Mouse (Mus musculus) heart, embryonic 14.5 days (tissue): ENCODE results near the gene Gm3099. TPM values are rescaled to one million over a fixed set of nuclear protein-coding genes. Genes with fewer than 3 reads are reported as not detected.
"Not testable (repeated sequence)": the region's sequence is repeated elsewhere in the genome, so short reads cannot be mapped to it uniquely, and the experiment has no call there.

Source experiments
- ATAC-seq: fragments of 200-750 bp; cut with Nextera tagmentation; 2 replicates; pipeline ENCODE4 v1.8.0; 2017; ENCODE audit warnings: low read depth, moderate TSS enrichment; ENCODE audit not compliant: insufficient number of reproducible peaks, insufficient read depth, low FRiP score
- H3K27ac ChIP-seq, 2 experiments: fragments of 200-500 bp in 1 of 2; fragments of 300-500 bp in 1 of 2; sonication (generic) in 1 of 2; replicated peaks in 1 of 2; 2 replicates each; pipeline ENCODE4 v1.5.1; 2012 to 2014; ENCODE audit warnings: low read depth in 2 of 2, low read length in 2 of 2, control low read depth in 1 of 2, mild to moderate bottlenecking in 1 of 2, mixed read lengths in 1 of 2; ENCODE audit not compliant: control insufficient read depth in 1 of 2, insufficient read depth in 1 of 2
- H3K27me3 ChIP-seq: fragments of 300-500 bp; sonication (generic); 2 replicates; pipeline ENCODE4 v1.6.1; 2014; ENCODE audit warnings: mild to moderate bottlenecking, low read length, control low read depth; ENCODE audit not compliant: control insufficient read depth, insufficient read depth
- H3K36me3 ChIP-seq: fragments of 300-500 bp; sonication (generic); 2 replicates; pipeline ENCODE4 v1.6.1; 2014; ENCODE audit warnings: mild to moderate bottlenecking, control low read depth, low read length, mixed read lengths; ENCODE audit not compliant: control insufficient read depth, insufficient read depth
- H3K4me1 ChIP-seq, 2 experiments: fragments of 200-500 bp in 1 of 2; fragments of 300-500 bp in 1 of 2; sonication (generic) in 1 of 2; 2 replicates each; pipeline ENCODE4 v1.6.1; 2012 to 2014; ENCODE audit warnings: low read length in 2 of 2, control low read depth in 1 of 2, mixed read lengths in 1 of 2; ENCODE audit not compliant: control insufficient read depth in 2 of 2, insufficient read depth in 2 of 2
- H3K4me2 ChIP-seq: fragments of 300-500 bp; sonication (generic); 2 replicates; pipeline ENCODE4 v1.6.1; 2014; ENCODE audit warnings: mild to moderate bottlenecking, low read length
- H3K4me3 ChIP-seq, 2 experiments: fragments of 200-500 bp in 1 of 2; fragments of 300-500 bp in 1 of 2; sonication (generic) in 1 of 2; 2 replicates each; pipeline ENCODE4 v1.5.1; 2012 to 2014; ENCODE audit warnings: low read length in 2 of 2, mild to moderate bottlenecking in 2 of 2, control low read depth in 1 of 2, low read depth in 1 of 2, moderate library complexity in 1 of 2; ENCODE audit not compliant: control insufficient read depth in 1 of 2, insufficient read depth in 1 of 2
- H3K9ac ChIP-seq: fragments of 300-500 bp; sonication (generic); 2 replicates; pipeline ENCODE4 v1.6.1; 2014; ENCODE audit warnings: mild to moderate bottlenecking, low read length
- H3K9me3 ChIP-seq: fragments of 300-500 bp; sonication (generic); 2 replicates; pipeline ENCODE4 v1.6.1; 2016; ENCODE audit warnings: low read length, control low read depth; ENCODE audit not compliant: control insufficient read depth
- WGBS: fragments of 180-500 bp; shearing (Covaris S2); extraction: QIAGEN DNeasy Blood & Tissue Kit; methylation state at CpG from one replicate; pipeline ENCODE4 v1.1.7; 2014; 5-methylcytosine and 5-hydroxymethylcytosine counted together
- polyA plus RNA-seq: library from polyadenylated mRNA; unstranded; fragments of >200 nt; fragmentation: Nextera tagmentation; extraction: Ambion mirVana; gene quantifications from 2 replicates; pipeline ENCODE4 v1.2.1, GENCODE M21; 2014

Gm3099 gene
- not detected in 2 replicates for polyA plus RNA-seq

- not testable (repeated sequence) for H3K9ac ChIP-seq, H3K4me1 ChIP-seq, H3K9me3 ChIP-seq, H3K4me2 ChIP-seq, H3K27ac ChIP-seq, ATAC-seq, H3K27me3 ChIP-seq, H3K36me3 ChIP-seq, H3K4me3 ChIP-seq
- 60% methylated on average over 1 of the region's 3 CpGs for WGBS
Measured at GRCm38 (mm10) chr14:3998094-3998493, at the start of gene Gm3099. Gene Gm3099 (plus strand): TSS chr14:3998394.

GRCm38 (mm10) chr14:3963247-3963646 is 34.9 kb upstream of the Gm3099 start, which contains the start of gene Gm3095:
Gene Gm3095 (plus strand): TSS chr14:3963547.
- not testable (repeated sequence) for H3K9me3 ChIP-seq, H3K4me3 ChIP-seq, H3K27me3 ChIP-seq, H3K36me3 ChIP-seq, ATAC-seq, H3K27ac ChIP-seq, H3K9ac ChIP-seq, H3K4me2 ChIP-seq, H3K4me1 ChIP-seq
- no CpG with 5 or more reads among the region's 2 CpGs for WGBS

- not testable (repeated sequence) for H3K4me3 ChIP-seq, H3K9ac ChIP-seq, H3K27ac ChIP-seq, ATAC-seq, H3K4me1 ChIP-seq, H3K36me3 ChIP-seq, H3K9me3 ChIP-seq, H3K27me3 ChIP-seq, H3K4me2 ChIP-seq
- no CpG with 5 or more reads among the region's 3 CpGs for WGBS
Measured at GRCm38 (mm10) chr14:4023641-4024040, 25.4 kb downstream of the Gm3099 start, which contains the start of gene Gm5796. Gene Gm5796 (plus strand): TSS chr14:4023941.

Other genes with a start within 250 kb of the Gm3099 start
- 3.2 and 4.6 TPM in 2 replicates for gene Gm3002, start 188.3 kb upstream of the Gm3099 start, polyA plus RNA-seq
- not detected in 2 replicates for gene Gm3033, start 152.1 kb upstream of the Gm3099 start, polyA plus RNA-seq
- 0.22 and 0.65 TPM in 2 replicates for gene Gm2916, start 114.2 kb upstream of the Gm3099 start, polyA plus RNA-seq
- not detected in 2 replicates for gene Gm3029, start 66.6 kb upstream of the Gm3099 start, polyA plus RNA-seq
- 0.27 and 0.96 TPM in 2 replicates for gene Gm3095, start 34.8 kb upstream of the Gm3099 start, polyA plus RNA-seq
- gene Gm5796, start 25.5 kb downstream of the Gm3099 start, polyA plus RNA-seq: 0.54 and 1.6 TPM in 2 replicates
- gene Gm3115, start 85.7 kb downstream of the Gm3099 start, polyA plus RNA-seq: not detected in 2 replicates
- 3.4 TPM in 1 of 2 replicates, not detected in the other for gene Gm8108, start 112.1 kb downstream of the Gm3099 start, polyA plus RNA-seq
- gene Gm3127, start 166.6 kb downstream of the Gm3099 start, polyA plus RNA-seq: not detected in 2 replicates
- gene Gm2974, start 184.2 kb downstream of the Gm3099 start, polyA plus RNA-seq: 0.26 and 0.27 TPM in 2 replicates